Mouse (Mus musculus) brain, embryonic 14.5 days (tissue): ENCODE data around the gene Zfp385b.

Source experiments
- CTCF ChIP-seq: fragments of 200-500 bp; IDR thresholded peaks from 2 replicates; pipeline ENCODE4 v1.5.1; 2012; ENCODE audit warnings: inconsistent platforms, mild to moderate bottlenecking, moderate library complexity, borderline replicate concordance; ENCODE audit not compliant: insufficient read depth, insufficient read length; ENCODE audit errors: extremely low read depth
- POLR2A ChIP-seq: fragments of 200-500 bp; IDR thresholded peaks from 2 replicates; pipeline ENCODE4 v1.6.1; 2012; ENCODE audit warnings: mild to moderate bottlenecking, inconsistent platforms, borderline replicate concordance; ENCODE audit not compliant: poor library complexity, insufficient read depth, insufficient read length, severe bottlenecking; ENCODE audit errors: extremely low read depth

DNA sequence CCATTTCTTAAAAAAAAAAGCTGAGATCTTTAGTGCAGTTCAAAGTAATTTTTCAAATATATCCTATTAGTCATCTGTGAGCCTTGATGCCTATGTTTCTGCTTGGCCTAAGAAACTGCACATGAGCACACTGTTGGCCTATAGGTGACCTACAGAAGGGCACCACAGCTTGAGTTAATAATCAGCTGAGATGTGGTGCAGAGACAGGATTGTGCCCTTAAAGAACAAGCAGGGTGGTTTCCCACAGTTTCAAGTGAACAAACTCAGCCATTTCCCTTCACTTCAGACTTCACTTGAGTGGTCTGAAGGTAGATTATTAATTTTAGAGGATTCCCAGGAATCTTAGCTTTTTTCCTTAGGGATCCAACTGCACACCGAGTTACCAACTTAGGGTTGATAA lies 362.3 kb downstream of the Zfp385b start:
- TF ChIP-seq CTCF (no peak), POLR2A (no peak)
